Mouse (Mus musculus) left cerebral cortex, adult 2 months (tissue): ENCODE results near the gene Sc5d. TPM values are rescaled to one million over a fixed set of nuclear protein-coding genes. Genes with fewer than 3 reads are reported as not detected.

Experiments used
- DNase-seq, 2 experiments: peaks; one replicate each; pipeline ENCODE4 v3.0.0; 2021 to 2022; ENCODE audit warnings: low spot score in 2 of 2, mixed read lengths in 1 of 2; ENCODE audit errors: extremely low spot score in 1 of 2
- H3K27ac ChIP-seq: fragments of 200-600 bp; 2 replicates; pipeline ENCODE4 v1.8.1; 2022
- H3K4me3 ChIP-seq: fragments of 200-600 bp; 2 replicates; pipeline ENCODE4 v1.8.1; 2022
- CTCF ChIP-seq: fragments of 200-600 bp; IDR thresholded peaks from 2 replicates; pipeline ENCODE4 v1.8.1; 2022; ENCODE audit warnings: antibody characterized with exemption, mild to moderate bottlenecking, moderate library complexity
- intact Hi-C: fragments of 180-260 bp; cut with DNase I; formaldehyde crosslinking; loops from one replicate; pipeline ENCODE4 v1.15.1; 2025
- total RNA-seq, 2 experiments: library from RNA; stranded (reverse); gene quantifications; 2 replicates each; pipeline ENCODE4 v1.2.3; 2021

Sc5d gene
- total RNA-seq, 2 experiments from 2014 or later, result 49.8 to 54.7 TPM

DNA sequence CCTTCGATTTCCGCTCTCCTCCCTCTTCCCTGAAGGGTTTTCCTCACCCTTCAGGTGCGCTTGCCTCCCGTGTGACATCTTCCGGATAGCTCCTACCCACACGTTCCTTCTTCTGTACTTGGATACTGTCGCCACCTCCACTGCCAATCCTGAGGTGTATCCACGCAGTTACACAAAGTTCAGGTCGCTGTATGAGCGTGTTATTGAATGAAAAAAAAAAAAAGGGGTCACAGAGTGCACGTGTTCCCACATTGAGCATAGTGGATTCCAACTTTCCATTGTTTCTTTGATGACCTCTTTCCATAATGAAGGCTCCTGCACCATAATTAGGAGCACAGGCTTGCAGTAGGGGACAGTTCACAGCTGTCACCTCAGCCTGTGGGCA lies 11.7 kb upstream of the Sc5d start:
- H3K4me3 ChIP-seq, result no peak overlapping the region
- TF ChIP-seq CTCF, result no peak
- H3K27ac ChIP-seq, result no peak overlapping the region
- no peak for DNase-seq
- intact Hi-C loops, result loop anchor here (1.0 kb wide), 1 partner anchor 276 kb away; no protein-coding TSS in a partner anchor

DNA sequence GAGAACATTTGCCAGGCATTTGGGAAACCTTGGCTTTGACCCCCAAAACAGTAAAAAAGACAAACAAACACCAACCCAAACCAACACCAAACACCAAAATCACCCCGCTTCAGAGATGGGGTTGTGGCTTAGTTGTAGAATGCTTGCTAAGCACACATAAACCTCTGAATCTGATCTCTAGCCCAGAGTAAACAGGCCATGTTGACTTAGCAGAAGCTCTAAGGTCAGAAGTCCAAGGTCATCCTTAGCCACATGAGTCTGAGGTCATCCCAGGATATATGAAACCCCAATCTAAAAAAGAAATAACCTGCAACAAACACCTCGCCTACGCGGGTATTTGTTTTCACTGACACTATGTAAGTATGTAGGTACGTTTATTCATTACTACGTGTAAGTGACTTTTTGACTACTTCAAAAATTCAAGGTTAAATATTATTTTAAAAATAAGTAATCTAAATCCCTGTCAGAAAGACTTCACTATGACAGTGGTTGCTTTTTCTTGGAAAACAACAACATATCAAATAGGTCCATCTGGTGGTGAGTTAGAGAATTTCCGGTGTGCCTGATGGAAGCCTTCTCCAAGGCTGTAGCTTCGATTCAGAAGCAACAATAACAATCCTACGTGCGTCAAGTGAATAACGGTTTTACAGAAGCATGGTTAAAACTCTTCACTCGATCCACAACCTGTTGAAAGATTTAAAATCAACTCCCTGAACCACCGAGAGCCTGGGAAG lies 11.1 kb upstream of the Sc5d start:
- TF ChIP-seq CTCF, result peak; percentile 74
- no peak for DNase-seq
- intact Hi-C loops, result loop anchor here (1.0 kb wide), 1 partner anchor 276 kb away; no protein-coding TSS in a partner anchor
- H3K27ac ChIP-seq, result no peak overlapping the region
- H3K4me3 ChIP-seq, result no peak overlapping the region

DNA sequence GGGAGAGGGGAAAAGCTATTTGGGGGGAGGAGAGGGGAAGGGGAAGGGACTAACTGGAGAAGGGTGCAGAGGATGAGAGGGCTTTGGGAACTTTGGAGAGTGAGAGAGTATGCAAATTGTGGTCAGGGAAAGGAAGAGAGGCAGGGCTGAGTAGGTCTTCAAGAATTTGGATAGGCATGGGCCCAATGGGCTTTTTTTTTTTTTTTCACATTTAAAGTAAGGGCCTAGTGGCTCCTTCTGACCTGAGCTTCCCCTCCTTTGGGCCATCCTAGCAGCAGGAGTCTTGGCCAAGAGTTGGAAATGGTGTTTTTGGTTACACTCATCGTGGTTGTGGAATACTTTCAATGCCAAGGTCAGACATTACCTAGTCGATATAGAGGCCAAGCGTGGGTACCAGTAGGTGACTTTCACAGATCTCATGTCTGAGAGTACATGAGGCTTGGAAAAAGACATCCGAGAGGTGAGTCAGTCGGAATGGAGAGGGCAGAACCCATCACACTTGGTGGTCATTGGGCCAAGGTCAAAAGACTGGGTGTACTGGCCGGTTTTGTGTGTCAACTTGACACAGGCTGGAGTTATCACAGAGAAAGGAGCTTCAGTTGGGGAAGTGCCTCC lies 9.7 kb upstream of the Sc5d start:
- intact Hi-C loops, result no loop called here
- H3K27ac ChIP-seq, result no peak overlapping the region
- DNase-seq, result no peak
- H3K4me3 ChIP-seq, result no peak overlapping the region
- no peak for TF ChIP-seq CTCF

DNA sequence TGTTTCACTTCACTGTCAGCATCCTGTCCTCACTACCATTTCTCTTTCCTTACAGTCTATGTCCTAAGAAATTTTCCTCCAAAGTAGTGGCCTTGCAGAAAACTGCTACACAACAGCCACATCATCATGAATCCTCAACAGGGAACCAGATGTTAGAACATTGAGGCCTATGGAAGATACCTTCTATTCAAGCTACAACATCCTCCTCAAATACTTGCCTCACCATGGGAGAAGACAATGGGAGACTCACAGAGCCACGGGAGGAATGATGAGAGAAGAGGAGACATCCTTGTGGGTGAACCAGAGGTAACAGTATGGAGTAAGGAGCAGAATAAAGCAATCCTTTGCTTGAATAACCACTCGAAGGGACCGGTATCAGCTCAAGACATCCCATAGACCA lies 9.1 kb upstream of the Sc5d start:
- intact Hi-C loops, result no loop called here
- DNase-seq, result no peak
- Histone ChIP-seq H3K4me3 (no peak overlapping the region), H3K27ac (no peak overlapping the region)
- TF ChIP-seq CTCF, result no peak

DNA sequence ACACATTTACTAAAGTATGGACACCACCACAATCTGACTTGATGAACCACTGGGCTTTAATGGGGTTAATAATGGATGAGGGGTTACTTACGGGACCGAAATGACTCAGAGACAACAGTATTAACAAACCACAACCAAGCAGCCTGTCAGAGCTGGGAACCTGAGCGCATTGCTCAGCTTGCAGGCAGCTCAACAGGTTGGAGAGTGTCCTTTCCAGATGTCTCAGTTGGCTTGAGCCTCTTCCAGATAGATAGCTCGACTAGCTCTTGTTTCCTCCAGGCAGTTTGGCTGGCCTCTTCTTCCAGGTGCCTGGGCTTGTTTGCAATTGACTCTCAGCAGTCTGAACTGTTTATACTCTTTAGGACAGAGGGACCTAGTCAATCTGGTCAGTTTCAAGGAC lies 8.6 kb upstream of the Sc5d start:
- no peak overlapping the region for H3K4me3 ChIP-seq
- H3K27ac ChIP-seq, result no peak overlapping the region
- no peak for TF ChIP-seq CTCF
- no peak for DNase-seq
- intact Hi-C loops, result no loop called here

DNA sequence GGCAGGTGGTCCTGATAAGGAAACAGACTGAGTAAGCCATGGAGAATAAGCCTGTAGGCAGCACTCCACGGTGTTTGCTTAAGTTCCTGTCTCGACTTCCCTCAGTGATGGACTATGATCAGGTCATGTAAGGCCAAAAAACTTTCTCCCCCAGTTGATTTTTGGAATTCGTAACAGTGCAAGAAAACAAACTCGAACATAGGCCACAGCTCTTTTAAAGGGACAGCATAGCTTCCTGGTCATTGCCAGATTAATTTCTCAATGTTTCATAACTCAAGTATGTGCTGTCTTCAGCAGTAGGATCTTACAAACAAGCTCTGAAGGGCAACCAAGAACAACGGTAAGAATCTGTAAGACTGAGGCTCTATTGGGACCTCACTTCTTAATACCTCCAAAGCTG lies 7.4 kb upstream of the Sc5d start:
- DNase-seq, result no peak
- no peak overlapping the region for H3K27ac ChIP-seq
- no peak overlapping the region for H3K4me3 ChIP-seq
- no peak for TF ChIP-seq CTCF
- intact Hi-C loops, result no loop called here

DNA sequence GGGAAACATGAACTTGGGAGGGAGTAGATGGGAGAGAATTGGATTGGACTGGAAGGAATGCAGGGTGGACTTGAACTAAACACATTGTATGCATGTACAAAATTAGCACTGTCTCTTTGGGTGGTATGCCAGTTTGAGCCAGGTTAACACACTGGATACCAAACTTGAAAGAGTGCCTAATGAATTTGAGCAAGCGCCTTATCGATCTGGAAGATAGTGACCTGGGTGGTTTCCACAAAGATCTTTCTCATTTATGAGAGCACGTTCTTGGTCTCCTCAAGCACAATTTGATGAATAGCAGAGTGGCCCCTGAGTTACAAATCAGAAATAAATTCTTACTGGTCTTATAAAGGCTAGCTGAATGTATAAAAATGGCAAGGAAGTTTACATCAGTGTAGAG lies 6.6 kb upstream of the Sc5d start:
- intact Hi-C loops, result no loop called here
- no peak for TF ChIP-seq CTCF
- no peak for DNase-seq
- Histone ChIP-seq H3K27ac (no peak overlapping the region), H3K4me3 (no peak overlapping the region)

DNA sequence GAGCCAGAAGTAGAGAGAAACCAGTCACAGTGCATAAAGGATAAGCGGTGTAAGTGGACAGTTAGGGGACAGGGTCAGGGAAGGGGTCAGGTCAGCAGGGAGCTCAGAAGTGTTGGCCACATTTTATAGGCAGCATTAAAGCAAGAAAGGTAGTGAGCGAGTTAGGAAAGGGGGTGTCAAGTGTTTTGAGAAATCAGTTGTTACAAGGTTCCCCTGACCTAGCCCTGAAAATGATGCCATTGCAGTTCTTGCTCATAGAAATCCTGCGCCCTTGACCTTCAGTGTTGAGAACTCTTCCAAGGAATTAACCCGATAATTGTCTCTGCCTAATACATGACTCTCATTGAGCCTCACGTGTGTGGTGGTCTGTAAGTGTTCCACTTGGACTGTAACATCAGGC lies 6.0 kb upstream of the Sc5d start:
- intact Hi-C loops, result no loop called here
- Histone ChIP-seq H3K27ac (no peak overlapping the region), H3K4me3 (no peak overlapping the region)
- DNase-seq, result no peak
- no peak for TF ChIP-seq CTCF

DNA sequence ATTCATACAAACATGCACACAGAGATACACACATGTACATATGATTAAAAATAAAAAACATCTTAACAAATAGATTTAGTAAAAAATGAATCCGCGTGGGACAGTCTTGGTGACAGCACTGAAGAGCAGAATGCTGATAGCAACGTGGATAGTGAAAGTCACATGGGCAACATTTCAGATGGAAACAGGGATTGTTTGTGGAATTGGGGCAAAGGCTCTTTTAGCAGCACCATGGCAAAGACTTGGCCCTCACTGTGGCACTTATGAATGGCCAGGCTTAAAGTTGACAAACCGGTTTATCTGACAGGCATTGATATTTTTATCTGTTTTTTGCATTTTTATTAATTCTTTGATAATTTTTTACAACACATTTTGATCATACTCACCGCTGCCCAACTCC lies 4.3 kb upstream of the Sc5d start:
- intact Hi-C loops, result no loop called here
- H3K27ac ChIP-seq, result no peak overlapping the region
- H3K4me3 ChIP-seq, result no peak overlapping the region
- TF ChIP-seq CTCF, result no peak
- no peak for DNase-seq

DNA sequence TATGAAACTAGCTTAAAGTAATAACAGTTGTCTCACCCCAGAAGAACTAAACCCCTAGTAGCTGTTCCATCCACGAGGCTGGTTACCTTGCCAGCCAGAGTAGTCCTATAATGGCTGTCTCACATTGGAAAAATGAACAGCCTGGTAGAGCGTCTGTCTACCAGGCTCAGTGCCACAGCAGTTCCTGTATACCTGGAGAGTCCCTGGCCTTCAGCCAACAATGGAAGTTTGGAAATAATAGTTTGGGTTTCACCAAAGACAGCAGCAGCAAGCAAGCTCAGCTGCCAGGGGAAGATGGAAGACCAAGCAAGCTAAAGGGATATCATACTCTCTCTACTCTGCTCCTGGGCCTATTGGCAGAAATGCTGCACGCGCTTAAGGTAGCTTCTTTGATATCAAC lies 1.3 kb upstream of the Sc5d start:
- TF ChIP-seq CTCF, result no peak
- H3K27ac ChIP-seq, result no peak overlapping the region
- DNase-seq, result no peak

DNA sequence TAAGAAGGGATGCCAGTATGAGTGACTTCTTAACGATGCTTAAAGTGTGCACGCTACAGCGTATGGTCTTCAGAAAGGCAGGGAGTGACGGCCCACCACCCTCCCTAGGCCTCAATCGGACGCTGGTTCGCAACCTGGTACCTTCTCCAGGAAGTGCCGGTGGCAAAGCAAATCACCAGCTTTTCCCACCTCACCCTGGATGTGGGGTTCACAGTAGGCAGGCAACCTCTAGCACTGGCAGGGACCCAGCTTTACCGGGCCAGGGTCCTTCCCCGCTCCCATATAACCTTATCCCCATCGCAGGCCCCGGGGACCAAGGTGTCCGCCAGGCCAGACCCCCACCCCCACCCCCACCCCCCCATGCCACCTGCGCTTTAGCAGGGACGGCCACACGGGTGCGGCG lies 346 bp downstream of the Sc5d start:
- peak overlapping the region; percentile 82 for H3K27ac ChIP-seq

More for the DNA sequence above, 1.3 kb upstream of the Sc5d start:
- intact Hi-C loops, result no loop called here
- no peak overlapping the region for H3K4me3 ChIP-seq

DNA sequence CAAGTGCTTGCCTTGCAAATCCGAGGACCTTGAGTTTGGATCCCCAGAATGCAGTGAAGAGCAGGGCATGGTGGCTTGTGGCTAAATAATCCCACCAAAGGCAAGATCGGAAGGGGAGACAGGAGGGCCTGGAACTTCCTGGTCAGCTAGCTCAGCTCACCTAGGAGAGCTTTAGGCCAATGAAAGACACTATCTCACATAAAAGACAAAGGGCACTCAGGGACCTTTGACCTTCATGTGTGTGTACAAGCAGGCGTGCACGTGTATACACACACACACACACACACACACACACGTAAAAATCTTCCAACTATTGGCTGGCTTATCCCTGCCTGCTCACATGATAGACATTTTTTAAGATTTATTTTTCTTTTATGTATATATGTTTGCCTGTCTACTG lies 3.6 kb downstream of the Sc5d start:
- H3K4me3 ChIP-seq, result no peak overlapping the region
- no peak for TF ChIP-seq CTCF
- H3K27ac ChIP-seq, result no peak overlapping the region
- DNase-seq, result no peak
- intact Hi-C loops, result loop anchor here (5.0 kb wide), 1 partner anchor 258 kb away; no protein-coding TSS in a partner anchor

More for the DNA sequence above, 346 bp downstream of the Sc5d start:
- intact Hi-C loops, result loop anchor here (5.0 kb wide), 1 partner anchor 261 kb away; no protein-coding TSS in a partner anchor
- H3K4me3 ChIP-seq, result peak overlapping the region; percentile 62
- DNase-seq, result peak in 1 of 2 experiments; percentile 19
- TF ChIP-seq CTCF, result no peak

DNA sequence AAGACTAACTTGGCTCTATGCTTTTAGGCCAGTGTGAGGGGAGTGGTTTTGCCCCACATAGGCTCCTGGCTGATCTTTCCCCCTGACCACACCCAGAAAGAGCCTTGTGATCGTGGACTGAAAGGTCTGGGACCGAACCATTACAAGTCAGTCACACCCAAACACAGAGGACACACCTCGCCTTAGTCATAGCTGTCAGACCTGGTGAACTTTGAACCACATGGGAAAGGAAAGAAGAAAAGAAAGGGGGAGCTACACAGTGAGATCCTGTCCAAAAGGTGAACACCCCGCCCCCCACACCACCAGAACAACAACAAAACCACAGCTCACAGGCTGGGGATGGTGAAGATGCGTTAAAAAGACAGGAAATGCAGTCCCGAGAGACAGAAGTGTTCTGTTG lies 14.9 kb downstream of the Sc5d start:
- TF ChIP-seq CTCF, result no peak
- no peak for DNase-seq
- no peak overlapping the region for H3K4me3 ChIP-seq
- intact Hi-C loops, result no loop called here
- H3K27ac ChIP-seq, result no peak overlapping the region
